Mouse (Mus musculus) liver, embryonic 14.5 days (tissue): ENCODE measurements around the gene Usp24.

Experiments
- CTCF ChIP-seq: IDR thresholded peaks from 2 replicates; pipeline ENCODE4 v1.5.1; 2016; ENCODE audit warnings: antibody characterized with exemption, low read depth, control low read depth
- EP300 ChIP-seq: IDR thresholded peaks from 2 replicates; pipeline ENCODE4 v1.6.1; 2016; ENCODE audit warnings: antibody characterized with exemption, low read depth

- TF ChIP-seq EP300: no peak
- no peak for TF ChIP-seq CTCF
These were observed 138.5 kb downstream of the Usp24 start for GRCm38 (mm10) chr4:106454541-106454940.
